Mouse (Mus musculus): Measurements from ENCODE around the gene Pde3a.
"Not testable (repeated sequence)": the region's sequence is repeated elsewhere in the genome, so short reads cannot be mapped to it uniquely, and the experiment has no call there.

Gene Pde3a

DNA sequence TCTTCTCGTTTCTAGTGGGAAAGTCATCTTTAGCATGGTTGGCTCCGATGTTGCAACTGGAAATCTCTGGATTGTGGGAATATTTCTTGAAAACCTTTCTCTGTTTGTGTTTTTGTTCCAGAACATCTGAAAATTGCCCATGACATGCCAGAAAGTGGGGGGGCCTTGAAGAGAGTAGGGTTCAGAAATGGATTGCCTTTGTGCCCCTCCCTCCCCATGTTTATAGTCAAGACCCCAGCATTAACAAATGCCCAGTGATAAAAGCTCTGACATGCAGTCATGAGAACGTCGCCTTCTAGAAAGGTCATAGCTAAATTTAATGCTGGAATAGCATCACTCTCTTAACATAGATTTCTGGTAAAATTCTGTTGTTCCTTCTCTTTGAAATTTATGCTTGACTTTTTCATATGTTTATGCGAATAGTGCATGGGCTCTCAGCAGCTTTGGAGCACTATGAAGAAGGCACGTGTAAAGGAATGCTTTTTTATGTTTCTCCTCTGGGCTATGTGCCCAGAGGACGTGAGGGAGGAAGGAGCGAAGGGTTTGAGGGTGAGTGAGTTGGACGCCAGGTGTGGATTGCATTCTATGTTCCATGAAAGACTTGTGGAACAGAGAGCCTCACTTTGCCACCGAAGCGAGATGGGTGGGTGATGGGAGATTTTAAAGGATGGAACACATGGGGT, 19.0 kb downstream of the Pde3a start:
- in situ Hi-C loops (cut with MseI, MboI) = no loop called here

DNA sequence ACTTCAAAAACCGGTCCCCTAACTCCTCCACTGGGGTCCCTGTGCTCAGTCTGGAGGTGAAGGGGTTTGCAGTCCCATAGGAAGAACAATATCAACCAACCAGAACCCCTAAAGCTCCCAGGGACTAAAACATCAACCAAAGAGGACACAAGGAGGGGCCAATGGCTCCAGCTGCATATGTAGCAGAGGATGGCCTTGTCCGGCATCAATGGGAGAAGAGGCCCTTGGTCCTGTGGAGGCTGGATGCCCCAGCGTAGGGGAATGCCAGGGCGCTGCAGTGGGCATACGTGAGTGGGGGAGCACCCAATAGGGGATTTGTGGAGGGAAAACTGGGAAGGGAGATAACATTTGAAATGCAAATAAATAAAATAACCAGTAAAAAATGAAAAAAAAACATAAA, 19.8 kb downstream of the Pde3a start:
- in situ Hi-C loops (cut with MseI, MboI) = no loop called here

DNA sequence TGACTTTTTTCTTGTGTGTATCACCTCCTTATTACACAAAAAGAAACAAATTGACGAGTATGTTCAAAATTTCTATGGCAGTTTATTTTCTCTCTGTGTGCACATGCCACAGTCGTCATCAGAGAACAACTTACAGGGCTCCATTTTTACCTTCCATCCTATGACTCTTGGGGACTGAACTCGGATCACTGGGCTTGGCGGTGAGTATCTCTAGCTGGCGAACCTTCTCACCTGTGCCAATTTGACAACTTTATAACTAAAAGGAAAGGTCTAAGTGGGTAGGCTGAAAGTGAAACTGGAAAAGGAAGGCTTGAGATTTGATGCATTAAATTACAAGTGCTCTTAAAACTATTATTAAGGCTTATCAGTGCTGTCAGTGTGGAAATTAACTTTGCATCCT, 22.1 kb downstream of the Pde3a start:
- in situ Hi-C loops (cut with MseI, MboI) = no loop called here

DNA sequence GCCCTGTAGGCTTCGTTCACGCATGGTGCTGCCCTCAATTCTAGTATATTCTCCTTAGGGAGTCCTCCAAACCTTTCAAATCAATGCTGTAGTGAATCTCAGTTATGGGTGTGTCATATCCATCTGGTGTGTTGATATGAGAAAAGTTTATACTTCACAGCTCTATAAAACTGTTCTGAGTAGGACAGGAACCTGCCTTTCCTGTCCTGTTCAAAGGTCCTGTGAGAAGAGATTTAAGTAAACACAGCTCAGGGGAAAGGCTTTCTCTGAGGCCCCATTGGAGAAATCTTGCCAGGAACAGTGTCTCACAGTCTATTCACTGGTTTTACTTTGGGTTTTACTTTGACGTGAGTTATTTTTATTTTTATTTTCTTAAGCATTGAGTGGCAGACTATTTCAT, 22.5 kb downstream of the Pde3a start:
- in situ Hi-C loops (cut with MseI, MboI) = no loop called here

DNA sequence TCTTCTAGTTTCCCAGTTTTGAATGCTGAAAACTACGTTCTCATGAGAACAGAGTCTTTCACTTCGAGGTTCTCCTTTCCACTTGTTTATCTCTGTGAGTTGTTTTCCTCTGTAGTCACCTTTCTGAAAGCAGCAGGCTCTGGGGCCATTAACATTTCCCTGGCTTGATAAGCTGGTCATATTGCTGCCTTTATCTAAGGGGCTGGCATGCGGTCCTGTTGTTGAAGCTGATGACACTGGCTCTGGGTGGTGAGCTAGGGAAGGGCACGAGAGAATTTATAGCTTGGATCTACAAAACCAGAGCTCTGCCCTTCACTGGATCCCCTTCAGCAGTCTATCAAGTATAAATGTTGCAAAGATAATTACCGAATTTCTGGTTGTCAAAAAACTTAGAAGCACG, 24.6 kb downstream of the Pde3a start:
- in situ Hi-C loops (cut with MseI, MboI) = no loop called here

DNA sequence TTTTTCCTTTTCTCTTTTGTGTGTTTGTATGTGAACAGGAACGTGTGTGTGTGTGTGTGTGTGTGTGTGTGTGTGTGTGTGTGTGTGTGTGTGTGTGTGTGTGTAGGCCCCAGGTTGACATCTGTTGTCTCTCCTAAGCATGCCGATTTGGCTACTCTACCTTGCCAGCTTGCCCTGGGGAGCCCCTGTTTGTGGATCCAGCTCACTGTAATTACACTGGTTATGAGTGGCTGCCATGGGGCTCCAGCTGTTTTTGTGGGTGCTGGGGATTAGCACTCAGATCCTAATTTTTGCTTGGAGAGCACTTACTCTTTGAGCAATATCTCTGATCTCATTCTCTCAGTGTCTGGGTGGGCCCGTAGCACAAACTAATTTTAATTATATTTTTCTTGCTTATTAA, 32.6 kb downstream of the Pde3a start:
- in situ Hi-C loops (cut with MseI, MboI) = no loop called here

DNA sequence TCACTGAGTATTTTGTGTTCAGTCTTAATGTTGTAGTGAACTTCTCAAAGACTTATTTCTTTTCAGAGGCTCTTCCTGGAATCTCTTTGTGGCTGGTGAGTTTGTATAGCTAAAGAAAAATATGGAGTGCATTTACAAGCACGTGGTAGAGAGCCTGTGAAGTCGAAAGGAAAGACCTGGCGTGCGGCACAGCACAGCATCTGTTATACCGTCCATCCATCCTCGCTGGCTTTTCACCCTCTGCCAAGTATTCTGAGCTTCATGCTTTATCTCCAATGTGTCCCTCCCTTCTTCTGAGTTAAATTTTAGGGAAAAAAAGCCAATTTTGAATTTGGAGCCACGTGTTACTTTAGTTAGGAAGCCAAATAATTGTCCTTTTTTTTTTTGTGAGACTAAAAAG, 33.7 kb downstream of the Pde3a start:
- in situ Hi-C loops (cut with MseI, MboI) = no loop called here

DNA sequence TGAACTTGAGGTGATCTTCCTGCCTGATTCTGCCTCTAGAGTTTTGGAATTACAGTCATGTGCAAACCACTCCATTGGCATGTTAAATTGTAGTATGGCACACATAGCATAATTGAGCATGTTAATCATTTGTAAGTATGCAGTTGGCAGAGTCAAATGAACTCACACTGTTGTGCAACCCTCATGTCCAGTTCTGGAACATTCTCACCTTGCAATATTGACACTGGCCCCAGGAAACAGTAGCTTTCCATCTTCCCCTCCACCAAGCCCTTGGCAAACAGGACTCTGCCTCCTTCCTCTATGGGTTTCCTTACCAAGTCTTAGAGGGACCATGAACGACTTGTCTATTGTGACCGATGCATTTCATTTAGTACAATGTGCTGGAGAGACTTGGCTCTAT, 42.1 kb downstream of the Pde3a start:
- in situ Hi-C loops (cut with MseI, MboI) = no loop called here

DNA sequence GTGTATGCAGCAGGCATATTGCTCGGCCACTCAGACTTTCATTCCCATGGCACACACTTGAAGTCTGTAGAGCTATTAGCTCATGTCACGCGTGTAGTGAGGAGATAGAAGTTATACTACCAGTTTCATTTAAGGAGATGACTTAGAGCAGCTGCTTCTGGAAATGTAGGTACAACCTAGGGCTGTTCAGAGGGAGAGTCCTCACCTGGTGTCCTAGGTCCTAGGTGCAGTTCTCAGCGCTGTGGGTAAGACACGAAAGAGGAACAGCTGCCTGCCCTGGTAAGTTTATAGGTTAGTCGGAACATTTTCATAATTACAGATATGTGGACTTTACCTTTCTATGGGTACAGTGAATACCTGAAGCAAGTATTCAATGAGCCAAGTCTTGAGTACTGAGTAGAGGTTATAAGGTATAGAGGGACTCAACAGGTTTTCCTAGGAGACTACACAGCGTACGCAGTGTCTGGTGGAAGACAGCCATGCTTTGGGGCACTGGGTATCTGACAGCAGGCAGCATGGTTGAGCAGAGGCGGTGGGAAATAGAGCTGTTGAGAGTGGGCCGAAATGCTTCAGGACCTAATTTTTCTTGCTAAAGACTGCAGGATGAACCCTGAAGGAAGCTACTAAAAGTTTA, 43.9 kb downstream of the Pde3a start:
- in situ Hi-C loops (cut with MseI, MboI) = no loop called here

DNA sequence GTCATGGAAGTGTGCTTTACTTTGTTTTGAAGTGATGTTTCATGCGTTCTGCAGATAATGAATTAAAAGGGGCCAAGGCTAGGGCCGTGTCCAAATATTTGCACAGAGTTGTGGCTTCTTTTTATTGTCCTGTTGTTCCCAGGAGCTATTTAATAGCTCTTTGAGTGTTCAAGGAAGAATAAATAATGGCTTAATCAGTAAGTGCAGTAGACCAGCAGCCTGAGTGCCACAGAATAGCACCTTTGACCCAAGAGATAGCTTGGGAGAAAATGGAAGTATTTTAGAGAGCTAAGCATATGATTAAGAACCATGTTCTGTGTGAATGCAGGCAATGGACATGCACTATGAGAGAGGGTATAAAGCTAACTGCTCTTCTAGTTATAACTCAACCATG, 44.4 kb downstream of the Pde3a start:
- in situ Hi-C loops (cut with MseI, MboI) = no loop called here

DNA sequence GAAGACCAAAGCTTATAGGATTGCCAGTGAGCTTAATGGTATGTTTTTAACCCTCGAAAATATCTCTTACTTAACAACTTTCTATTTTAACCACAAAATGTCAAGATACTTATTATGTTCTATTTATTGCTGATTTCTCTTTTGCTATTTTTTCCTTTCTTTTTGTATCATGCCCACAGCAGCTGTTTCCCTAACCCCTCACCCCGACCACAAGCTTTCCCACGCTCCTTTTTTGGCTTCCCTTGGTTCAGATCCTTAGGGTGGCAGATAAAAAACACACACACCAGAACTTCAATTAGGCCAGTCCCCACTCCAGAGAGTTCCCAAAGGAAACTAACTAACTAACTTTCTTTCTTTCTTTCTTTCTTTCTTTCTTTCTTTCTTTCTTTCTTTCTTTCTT, 46.2 kb downstream of the Pde3a start:
- in situ Hi-C loops (cut with MseI, MboI) = no loop called here

DNA sequence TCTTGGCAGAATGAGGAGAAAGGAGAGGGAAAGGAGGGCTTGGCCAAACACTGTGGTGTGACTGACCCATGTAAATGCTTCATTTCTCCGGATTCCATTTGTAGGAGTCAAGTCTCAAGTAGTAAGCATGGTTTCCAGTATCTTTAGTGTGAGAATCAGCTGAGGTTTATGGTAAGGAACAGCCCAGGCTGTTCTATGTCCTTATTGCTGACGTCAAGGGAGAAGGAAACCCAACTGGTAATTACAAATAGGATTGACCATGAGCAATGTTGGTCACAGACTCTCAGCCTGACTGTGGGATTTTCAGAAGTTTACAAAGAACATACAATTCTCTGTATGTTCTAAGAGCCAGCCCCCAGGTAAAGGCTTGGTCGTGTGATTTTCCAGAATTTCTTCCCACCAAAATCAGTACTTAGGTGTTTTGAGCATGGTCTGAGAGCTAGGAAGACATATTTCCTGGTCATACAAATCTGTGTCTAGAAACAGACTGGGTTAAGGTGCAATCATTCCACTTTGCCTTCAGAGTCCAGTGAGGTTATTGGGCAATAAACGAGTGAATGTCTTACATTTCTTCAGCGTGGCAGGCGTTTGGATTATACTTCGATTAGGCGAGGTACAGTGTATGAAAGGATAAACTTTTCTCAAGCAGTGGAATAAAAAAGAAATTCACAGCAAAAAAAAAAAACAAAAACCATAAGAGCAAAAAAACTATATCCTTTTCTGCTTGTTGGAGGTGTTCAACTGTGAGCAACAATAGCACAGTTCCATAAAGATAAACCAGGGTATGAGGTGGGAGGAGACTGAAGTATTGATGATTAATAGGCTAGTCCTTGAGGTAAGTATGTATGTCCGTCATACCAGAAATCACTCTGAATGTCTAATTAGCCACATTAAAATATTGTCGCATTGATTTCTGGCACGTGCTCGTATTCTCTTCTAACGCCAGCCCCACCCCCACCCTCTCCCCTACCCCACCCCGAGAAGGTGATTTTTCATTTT, 53.0 kb downstream of the Pde3a start:
- in situ Hi-C loops (cut with MseI, MboI) = no loop called here

DNA sequence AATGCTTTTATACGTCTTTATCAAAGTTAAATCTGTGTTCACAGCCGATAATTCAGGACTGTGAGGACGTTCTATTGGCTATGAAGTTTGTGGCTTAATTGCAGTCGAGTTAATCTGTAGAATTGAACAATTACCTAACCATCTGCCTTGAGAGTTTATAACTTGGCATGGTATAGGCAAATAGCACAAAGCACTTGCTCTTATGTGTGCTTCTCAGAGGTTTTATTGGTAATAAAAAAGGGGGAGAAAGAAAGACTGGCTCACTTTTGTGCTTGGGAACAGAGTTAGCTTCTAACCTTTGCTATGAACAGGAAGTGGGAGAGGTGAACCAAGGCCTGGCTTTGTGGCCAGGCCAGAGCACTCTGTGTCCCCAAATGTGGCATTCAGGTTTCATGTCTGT, 53.8 kb downstream of the Pde3a start:
- in situ Hi-C loops (cut with MseI, MboI) = no loop called here

DNA sequence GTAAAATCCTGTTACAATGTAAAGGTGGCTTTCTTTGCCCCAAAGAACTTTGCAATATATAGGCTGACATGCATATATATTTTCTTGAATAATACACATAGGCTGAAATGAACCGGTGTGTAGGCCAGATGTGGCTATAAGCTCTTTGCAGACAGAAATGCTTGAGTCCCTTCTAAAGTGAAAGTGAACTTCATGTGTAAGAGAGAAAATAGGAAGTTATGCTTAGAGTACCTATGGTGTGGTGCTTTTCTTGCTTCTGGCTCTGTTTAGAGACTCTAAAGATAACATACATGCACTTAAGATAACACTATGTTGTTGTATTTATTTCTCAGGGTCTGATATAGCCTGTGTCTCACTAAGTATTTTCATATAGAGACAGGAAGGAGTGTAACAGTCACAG, 58.3 kb downstream of the Pde3a start:
- in situ Hi-C loops (cut with MseI, MboI) = no loop called here

DNA sequence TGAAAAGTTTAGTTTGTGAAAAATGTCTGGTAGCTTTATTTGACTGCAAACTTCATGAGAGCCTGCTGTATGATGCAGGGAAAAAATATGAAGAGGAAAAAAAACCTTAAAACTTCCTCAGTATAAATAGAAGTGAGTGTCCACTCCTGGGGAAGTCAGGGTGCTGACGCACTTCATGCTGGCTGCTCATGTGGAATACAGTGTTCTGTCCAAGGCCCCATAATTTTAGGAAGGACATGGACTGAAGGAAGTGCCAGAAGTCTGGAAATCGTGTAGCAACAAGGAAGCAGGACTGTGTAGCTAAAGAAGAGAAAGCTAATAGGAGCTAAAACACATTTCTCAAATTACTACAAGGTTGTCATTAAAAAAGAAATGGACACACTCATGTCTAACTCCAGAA, 59.4 kb downstream of the Pde3a start:
- in situ Hi-C loops (cut with MseI, MboI) = no loop called here

DNA sequence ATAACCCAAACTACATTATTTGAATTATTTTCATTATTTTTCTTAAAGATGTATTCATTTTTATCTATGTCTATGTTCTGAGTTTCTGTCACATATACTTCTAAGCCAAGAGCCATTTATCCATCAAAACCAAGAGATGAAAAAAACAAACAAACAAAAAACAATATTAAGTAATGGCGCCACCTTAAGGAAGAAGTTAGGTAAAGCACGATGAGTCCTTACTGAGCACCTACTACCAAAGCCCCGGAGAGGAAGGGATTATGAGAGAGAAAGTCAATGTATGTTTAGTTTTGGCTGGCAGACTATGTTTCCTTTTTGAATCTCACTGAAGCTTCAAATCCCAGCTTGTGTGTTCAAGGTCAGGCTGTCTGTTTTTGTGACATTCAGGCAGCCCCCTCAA, 60.8 kb downstream of the Pde3a start:
- in situ Hi-C loops (cut with MseI, MboI) = no loop called here

DNA sequence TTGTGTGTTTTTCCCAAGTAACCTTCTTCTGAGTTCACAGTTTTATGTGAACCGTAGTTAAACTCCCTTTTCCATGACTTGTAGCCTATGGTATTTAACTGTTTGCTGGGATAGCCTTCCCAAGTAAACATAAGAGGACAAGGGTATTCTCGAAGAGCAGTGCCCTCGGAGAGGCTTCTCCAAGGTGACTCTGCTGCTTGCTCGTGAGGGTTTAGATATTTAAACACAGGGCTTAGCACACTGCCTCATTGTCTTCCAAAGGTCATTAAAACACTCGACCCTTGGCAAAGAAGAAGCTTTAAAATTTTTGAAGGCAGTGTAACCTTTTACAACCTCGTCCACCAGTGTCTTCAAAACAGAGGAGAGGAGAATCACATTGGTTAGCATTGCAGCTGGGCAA, 61.3 kb downstream of the Pde3a start:
- in situ Hi-C loops (cut with MseI, MboI) = no loop called here

DNA sequence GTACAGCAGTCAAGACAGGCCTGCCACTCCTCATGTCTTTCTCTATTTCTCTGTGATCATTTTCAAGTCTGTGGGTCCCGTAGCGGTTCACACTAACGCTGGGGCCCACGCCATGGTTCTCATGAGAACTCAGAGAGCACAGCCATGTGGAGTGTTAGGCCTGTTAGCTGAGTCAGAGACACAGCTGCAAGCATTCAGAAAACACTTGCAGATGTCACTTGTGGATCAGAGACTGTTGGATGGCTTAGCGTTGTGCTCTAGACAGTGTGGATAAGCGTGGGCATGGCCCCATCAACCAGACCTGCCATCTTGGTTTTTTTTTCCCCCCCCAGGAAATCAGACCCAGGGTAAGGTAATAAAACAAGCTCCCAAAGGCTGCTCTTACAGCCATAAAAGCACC, 62.5 kb downstream of the Pde3a start:
- in situ Hi-C loops (cut with MseI, MboI) = no loop called here

DNA sequence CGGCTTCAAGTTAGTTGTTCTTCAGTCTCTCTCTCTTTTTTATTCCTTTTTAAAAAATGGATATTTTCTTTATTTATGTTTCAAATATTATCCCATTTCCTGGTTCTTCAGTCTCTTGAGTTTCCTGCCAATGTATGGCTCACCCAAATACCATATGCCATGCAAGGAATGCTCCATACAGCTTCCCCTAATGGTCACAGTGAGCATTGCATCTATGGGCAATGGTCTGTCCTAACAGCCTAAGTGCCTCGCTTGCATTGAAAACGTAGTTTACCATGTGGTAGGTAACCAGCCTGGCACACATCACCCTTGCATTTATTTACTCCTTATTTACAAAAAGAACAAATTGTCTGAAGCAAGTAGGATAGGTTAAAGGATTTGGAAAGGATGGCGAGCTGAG, 64.0 kb downstream of the Pde3a start:
- in situ Hi-C loops (cut with MseI, MboI) = no loop called here

DNA sequence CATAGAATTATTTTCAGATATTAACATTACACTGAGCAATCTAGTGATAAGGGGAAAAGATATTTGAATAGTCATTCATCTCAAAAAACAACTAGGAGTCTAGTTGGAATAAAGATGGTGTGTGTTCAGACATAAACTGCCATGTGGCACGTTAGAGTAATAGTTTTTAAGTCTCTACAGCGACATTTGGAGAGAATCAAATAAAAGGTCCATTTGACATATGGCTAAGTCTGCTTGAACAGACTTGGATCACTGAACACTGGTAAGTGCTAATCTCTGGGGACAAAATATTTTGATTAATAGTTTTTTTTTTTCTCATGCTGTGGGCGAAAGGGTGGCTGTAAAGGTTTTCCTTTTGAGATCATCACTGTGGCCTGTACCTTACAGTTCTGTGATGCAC, 69.4 kb downstream of the Pde3a start:
- in situ Hi-C loops (cut with MseI, MboI) = no loop called here

DNA sequence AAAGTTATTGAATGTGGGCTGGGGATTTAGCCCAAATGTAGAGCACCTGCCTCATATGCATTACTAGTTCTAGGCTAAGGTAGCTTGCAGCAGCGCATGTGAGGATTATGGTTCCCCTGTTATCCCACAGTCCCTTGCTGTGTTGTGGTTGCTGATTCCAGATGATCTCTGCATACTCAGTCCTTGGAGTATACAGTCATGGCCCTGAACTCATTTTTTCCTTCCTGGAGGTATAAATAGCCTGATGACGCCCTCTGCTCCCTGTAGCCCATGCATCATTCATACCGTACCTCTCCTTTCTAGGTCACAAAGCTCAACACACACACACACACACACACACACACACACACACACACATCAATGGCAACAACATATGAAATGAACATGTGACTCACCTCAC, 72.2 kb downstream of the Pde3a start:
- in situ Hi-C loops (cut with MseI, MboI) = no loop called here

DNA sequence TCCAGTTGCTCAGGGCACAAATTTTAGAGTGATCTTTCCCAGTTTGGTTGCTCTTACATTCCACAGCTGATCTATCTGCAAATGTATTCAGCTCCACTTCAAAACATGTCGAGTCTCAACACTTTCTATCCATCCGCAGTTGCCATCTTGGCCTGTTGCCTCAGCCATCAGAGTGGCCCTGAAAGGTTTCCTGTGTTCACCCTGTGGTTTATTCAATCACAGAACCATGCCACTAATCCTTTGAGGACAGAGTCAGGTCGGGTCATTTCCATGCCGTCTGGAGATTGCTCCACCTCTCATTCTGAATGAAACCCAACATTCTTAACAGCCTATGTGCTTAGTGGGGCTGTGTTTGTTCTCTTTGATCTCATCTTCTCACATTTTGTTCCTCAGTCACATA, 73.9 kb downstream of the Pde3a start:
- in situ Hi-C loops (cut with MseI, MboI) = no loop called here

DNA sequence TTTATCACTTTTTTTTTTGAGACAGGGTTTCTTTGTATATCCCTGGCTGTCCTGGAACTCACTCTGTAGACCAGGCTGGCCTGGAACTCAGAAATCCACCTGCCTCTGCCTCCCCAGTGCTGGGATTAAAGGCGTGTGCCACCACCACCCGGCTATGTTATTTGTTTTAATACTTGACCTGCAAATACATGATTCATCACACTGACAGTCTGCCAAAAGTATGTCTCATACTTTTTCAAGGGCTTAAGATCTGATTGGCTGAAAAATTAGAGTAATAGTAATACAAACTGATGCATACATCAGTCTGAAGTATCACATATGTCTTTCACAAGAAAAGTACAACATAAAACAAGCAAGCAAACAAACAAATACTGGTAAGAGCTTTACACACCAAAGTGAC, 78.1 kb downstream of the Pde3a start:
- in situ Hi-C loops (cut with MseI, MboI) = not testable (repeated sequence)
